Mouse (Mus musculus): Measurements from ENCODE around the gene Ncbp3. TPM values are rescaled to one million over a fixed set of nuclear protein-coding genes. Genes with fewer than 3 reads are reported as not detected.

Gene Ncbp3
- total RNA-seq, 1 experiment, result 10.4 TPM

DNA sequence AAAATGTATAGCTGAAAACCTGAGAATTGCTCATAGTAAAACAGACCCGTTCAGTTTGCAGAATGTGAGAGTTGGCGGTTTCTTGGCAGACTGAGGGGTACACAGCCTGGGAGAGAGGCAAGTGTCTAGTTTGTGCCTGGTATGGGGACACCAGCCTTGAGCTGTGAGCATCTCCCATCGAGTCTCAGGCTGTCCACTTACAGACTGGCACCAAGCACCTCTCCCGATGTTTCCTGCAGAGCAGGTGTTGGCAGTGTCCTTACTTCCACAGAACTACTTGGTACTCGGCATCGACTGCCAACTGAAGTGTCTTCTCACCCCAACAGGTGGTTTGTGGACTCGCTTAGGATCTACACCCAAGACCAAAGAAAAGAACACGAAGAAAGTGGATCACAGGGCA lies 31.0 kb downstream of the Ncbp3 start:
- no peak overlapping the region for H3K27ac ChIP-seq (ENCODE audit: insufficient read depth, low read depth, low read length, poor library complexity, severe bottlenecking)
- in situ Hi-C loops (cut with MboI; ENCODE audit: low sequenced_read_pairs in 2 of 2, unreplicated experiment in 2 of 2), result no loop called here
- H3K36me3 ChIP-seq (ENCODE audit: control insufficient read depth, insufficient read depth, low read length, poor library complexity, severe bottlenecking), result peaks cover 22% of the 10 kb centered on the region
- no peak overlapping the region for H3K4me3 ChIP-seq (ENCODE audit: insufficient read depth in 1 of 2, low read depth in 1 of 2, low read length in 2 of 2, poor library complexity in 1 of 2, severe bottlenecking in 1 of 2)
- no peak for TF ChIP-seq MAFK (IDR thresholded peaks at IDR 0.05; ENCODE audit: insufficient read depth, low read depth, low read length)
- TF ChIP-seq ZNF384 (IDR thresholded peaks at IDR 0.05; ENCODE audit: low read depth, low read length), result no peak
- no peak for TF ChIP-seq CHD2 (IDR thresholded peaks at IDR 0.05; ENCODE audit: low read depth, low read length)
- no peak for TF ChIP-seq HCFC1 (IDR thresholded peaks at IDR 0.05; ENCODE audit: borderline replicate concordance, insufficient read depth, low read length)
- TF ChIP-seq ZC3H11A (IDR thresholded peaks at IDR 0.05; ENCODE audit: borderline replicate concordance, low read depth, low read length), result no peak
- no peaks in the 10 kb centered on the region for H3K4me1 ChIP-seq (ENCODE audit: control insufficient read depth in 2 of 2, insufficient read depth in 2 of 2, low read length in 2 of 2, poor library complexity in 1 of 2)
- no peak for DNase-seq (ENCODE audit: low read depth, low spot score)
- H3K9me3 ChIP-seq (ENCODE audit: control insufficient read depth, insufficient read depth, low read depth, low read length), result no peaks in the 10 kb centered on the region
- H3K9ac ChIP-seq (ENCODE audit: insufficient read depth, low read depth, low read length, poor library complexity, severe bottlenecking), result no peak overlapping the region

DNA sequence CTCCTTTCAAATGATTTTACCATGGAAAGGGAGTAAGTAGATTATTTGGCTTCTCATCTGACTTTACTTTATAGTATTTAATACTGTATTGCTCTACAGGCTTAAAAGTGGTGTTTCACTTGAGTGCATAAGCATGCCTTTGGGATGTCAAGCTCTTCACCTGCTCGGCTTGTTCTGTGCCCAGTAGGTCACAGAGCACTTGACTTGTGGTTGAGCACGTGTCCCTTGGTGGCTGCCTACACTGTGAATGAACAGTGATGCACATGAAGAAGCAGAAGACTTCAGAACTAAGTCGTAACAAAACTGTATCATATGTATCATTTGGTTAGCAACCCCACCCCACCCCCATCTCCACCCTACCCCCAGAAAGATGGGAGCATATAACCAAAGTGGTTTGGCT lies 32.7 kb downstream of the Ncbp3 start:
- no peak overlapping the region for H3K27ac ChIP-seq (ENCODE audit: insufficient read depth, low read depth, low read length, poor library complexity, severe bottlenecking)
- no peaks in the 10 kb centered on the region for H3K9me3 ChIP-seq (ENCODE audit: control insufficient read depth, insufficient read depth, low read depth, low read length)
- no peak overlapping the region for H3K9ac ChIP-seq (ENCODE audit: insufficient read depth, low read depth, low read length, poor library complexity, severe bottlenecking)
- in situ Hi-C loops (cut with MboI; ENCODE audit: low sequenced_read_pairs in 2 of 2, unreplicated experiment in 2 of 2), result no loop called here
- peaks cover 22% of the 10 kb centered on the region for H3K36me3 ChIP-seq (ENCODE audit: control insufficient read depth, insufficient read depth, low read length, poor library complexity, severe bottlenecking)
- no peak overlapping the region for H3K4me3 ChIP-seq (ENCODE audit: insufficient read depth in 1 of 2, low read depth in 1 of 2, low read length in 2 of 2, poor library complexity in 1 of 2, severe bottlenecking in 1 of 2)
- H3K4me1 ChIP-seq (ENCODE audit: control insufficient read depth in 2 of 2, insufficient read depth in 2 of 2, low read length in 2 of 2, poor library complexity in 1 of 2), result no peaks in the 10 kb centered on the region
- TF ChIP-seq ZC3H11A (IDR thresholded peaks at IDR 0.05; ENCODE audit: borderline replicate concordance, low read depth, low read length) (no peak), CHD2 (IDR thresholded peaks at IDR 0.05; ENCODE audit: low read depth, low read length) (no peak), HCFC1 (IDR thresholded peaks at IDR 0.05; ENCODE audit: borderline replicate concordance, insufficient read depth, low read length) (no peak), MAFK (IDR thresholded peaks at IDR 0.05; ENCODE audit: insufficient read depth, low read depth, low read length) (no peak), ZNF384 (IDR thresholded peaks at IDR 0.05; ENCODE audit: low read depth, low read length) (no peak)
- DNase-seq (ENCODE audit: low read depth, low spot score), result no peak

DNA sequence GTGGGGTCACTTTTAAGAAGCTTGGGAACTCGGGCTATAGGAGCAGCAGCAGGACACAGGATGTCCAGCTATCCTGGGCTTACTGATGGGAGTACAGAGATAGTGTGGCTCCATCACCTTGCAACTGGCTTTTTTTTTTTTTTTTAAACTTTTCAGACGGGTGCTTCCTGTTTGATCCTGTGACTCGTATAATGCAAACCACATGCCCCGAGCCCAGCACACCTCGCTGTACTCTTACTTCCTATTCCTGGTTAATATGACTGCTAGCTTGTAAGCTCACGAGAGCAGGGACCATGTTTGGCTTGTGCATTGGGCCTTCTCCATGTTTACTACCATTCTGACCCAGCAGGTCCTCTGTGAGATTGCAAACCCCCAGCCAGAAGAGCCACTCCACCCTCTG lies 36.7 kb downstream of the Ncbp3 start:
- Histone ChIP-seq H3K4me1 (ENCODE audit: control insufficient read depth in 2 of 2, insufficient read depth in 2 of 2, low read length in 2 of 2, poor library complexity in 1 of 2) (no peaks in the 10 kb centered on the region), H3K36me3 (ENCODE audit: control insufficient read depth, insufficient read depth, low read length, poor library complexity, severe bottlenecking) (peaks cover 9% of the 10 kb centered on the region), H3K4me3 (ENCODE audit: insufficient read depth in 1 of 2, low read depth in 1 of 2, low read length in 2 of 2, poor library complexity in 1 of 2, severe bottlenecking in 1 of 2) (no peak overlapping the region), H3K27ac (ENCODE audit: insufficient read depth, low read depth, low read length, poor library complexity, severe bottlenecking) (no peak overlapping the region), H3K9me3 (ENCODE audit: control insufficient read depth, insufficient read depth, low read depth, low read length) (no peaks in the 10 kb centered on the region), H3K9ac (ENCODE audit: insufficient read depth, low read depth, low read length, poor library complexity, severe bottlenecking) (no peak overlapping the region)
- in situ Hi-C loops (cut with MboI; ENCODE audit: low sequenced_read_pairs in 2 of 2, unreplicated experiment in 2 of 2), result no loop called here
- TF ChIP-seq ZC3H11A (IDR thresholded peaks at IDR 0.05; ENCODE audit: borderline replicate concordance, low read depth, low read length) (no peak), HCFC1 (IDR thresholded peaks at IDR 0.05; ENCODE audit: borderline replicate concordance, insufficient read depth, low read length) (no peak), MAFK (IDR thresholded peaks at IDR 0.05; ENCODE audit: insufficient read depth, low read depth, low read length) (no peak), CHD2 (IDR thresholded peaks at IDR 0.05; ENCODE audit: low read depth, low read length) (no peak), ZNF384 (IDR thresholded peaks at IDR 0.05; ENCODE audit: low read depth, low read length) (no peak)
- no peak for DNase-seq (ENCODE audit: low read depth, low spot score)

DNA sequence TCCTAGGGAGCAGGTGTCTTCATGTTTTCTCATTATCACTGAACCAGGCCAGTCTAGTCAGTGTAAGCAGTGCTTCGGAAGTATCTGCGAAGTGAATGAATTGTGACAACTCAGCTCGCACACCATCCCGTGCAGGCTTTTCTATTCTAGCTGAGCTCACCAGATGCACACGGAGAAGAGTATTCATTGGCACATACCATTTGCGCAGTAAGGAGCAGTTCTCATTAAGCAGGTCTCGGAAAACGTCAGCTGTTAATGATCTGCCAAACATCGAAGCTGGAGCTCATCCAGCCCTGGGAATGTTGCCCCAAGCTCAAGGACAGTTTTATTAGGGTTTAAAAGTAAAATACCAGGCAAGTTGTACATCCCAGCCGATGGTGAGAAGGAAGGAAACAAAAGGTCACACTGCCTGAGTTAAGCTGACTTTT lies 37.2 kb downstream of the Ncbp3 start:
- TF ChIP-seq ZC3H11A (IDR thresholded peaks at IDR 0.05; ENCODE audit: borderline replicate concordance, low read depth, low read length), result no peak
- TF ChIP-seq HCFC1 (IDR thresholded peaks at IDR 0.05; ENCODE audit: borderline replicate concordance, insufficient read depth, low read length), result no peak
- TF ChIP-seq MAFK (IDR thresholded peaks at IDR 0.05; ENCODE audit: insufficient read depth, low read depth, low read length), result no peak
- no peak for TF ChIP-seq CHD2 (IDR thresholded peaks at IDR 0.05; ENCODE audit: low read depth, low read length)
- no peak for TF ChIP-seq ZNF384 (IDR thresholded peaks at IDR 0.05; ENCODE audit: low read depth, low read length)
- no peak overlapping the region for H3K4me3 ChIP-seq (ENCODE audit: insufficient read depth in 1 of 2, low read depth in 1 of 2, low read length in 2 of 2, poor library complexity in 1 of 2, severe bottlenecking in 1 of 2)
- H3K9ac ChIP-seq (ENCODE audit: insufficient read depth, low read depth, low read length, poor library complexity, severe bottlenecking), result no peak overlapping the region
- H3K27ac ChIP-seq (ENCODE audit: insufficient read depth, low read depth, low read length, poor library complexity, severe bottlenecking), result no peak overlapping the region
- H3K36me3 ChIP-seq (ENCODE audit: control insufficient read depth, insufficient read depth, low read length, poor library complexity, severe bottlenecking), result peaks cover 6% of the 10 kb centered on the region; the same call in 1 of the 2 replicates
- no peaks in the 10 kb centered on the region for H3K4me1 ChIP-seq (ENCODE audit: control insufficient read depth in 2 of 2, insufficient read depth in 2 of 2, low read length in 2 of 2, poor library complexity in 1 of 2)
- in situ Hi-C loops (cut with MboI; ENCODE audit: low sequenced_read_pairs in 2 of 2, unreplicated experiment in 2 of 2), result no loop called here
- no peaks in the 10 kb centered on the region for H3K9me3 ChIP-seq (ENCODE audit: control insufficient read depth, insufficient read depth, low read depth, low read length)
- DNase-seq (ENCODE audit: low read depth, low spot score), result no peak

DNA sequence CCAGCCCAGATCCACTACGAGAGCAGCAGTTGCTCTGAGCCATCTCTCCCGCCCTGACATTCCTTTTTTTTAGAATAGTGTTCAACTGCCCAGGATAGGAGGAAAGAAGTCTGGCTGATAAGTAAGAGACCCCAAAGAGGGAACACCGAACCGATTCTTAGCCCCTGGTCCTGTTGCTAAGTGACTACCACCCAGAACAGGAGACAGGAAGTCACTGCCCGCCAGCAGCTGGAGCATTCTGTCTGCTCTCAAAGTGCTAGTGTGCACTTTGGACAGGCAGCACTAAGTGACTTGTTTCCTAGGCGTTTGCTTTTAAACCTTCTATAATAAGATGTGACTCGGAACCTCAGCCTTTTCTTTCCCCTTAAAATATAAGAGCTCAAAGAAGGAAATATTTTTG lies 37.8 kb downstream of the Ncbp3 start:
- no peaks in the 10 kb centered on the region for H3K9me3 ChIP-seq (ENCODE audit: control insufficient read depth, insufficient read depth, low read depth, low read length)
- H3K4me1 ChIP-seq (ENCODE audit: control insufficient read depth in 2 of 2, insufficient read depth in 2 of 2, low read length in 2 of 2, poor library complexity in 1 of 2), result no peaks in the 10 kb centered on the region
- H3K27ac ChIP-seq (ENCODE audit: insufficient read depth, low read depth, low read length, poor library complexity, severe bottlenecking), result no peak overlapping the region
- DNase-seq (ENCODE audit: low read depth, low spot score), result no peak
- no peak for TF ChIP-seq ZC3H11A (IDR thresholded peaks at IDR 0.05; ENCODE audit: borderline replicate concordance, low read depth, low read length)
- TF ChIP-seq CHD2 (IDR thresholded peaks at IDR 0.05; ENCODE audit: low read depth, low read length), result no peak
- TF ChIP-seq HCFC1 (IDR thresholded peaks at IDR 0.05; ENCODE audit: borderline replicate concordance, insufficient read depth, low read length), result no peak
- TF ChIP-seq MAFK (IDR thresholded peaks at IDR 0.05; ENCODE audit: insufficient read depth, low read depth, low read length), result no peak
- H3K9ac ChIP-seq (ENCODE audit: insufficient read depth, low read depth, low read length, poor library complexity, severe bottlenecking), result no peak overlapping the region
- no peak overlapping the region for H3K4me3 ChIP-seq (ENCODE audit: insufficient read depth in 1 of 2, low read depth in 1 of 2, low read length in 2 of 2, poor library complexity in 1 of 2, severe bottlenecking in 1 of 2)
- in situ Hi-C loops (cut with MboI; ENCODE audit: low sequenced_read_pairs in 2 of 2, unreplicated experiment in 2 of 2), result no loop called here
- 0 out of 2 replicates have a peak, but pooled peaks cover 4% of the 10 kb centered on the region for H3K36me3 ChIP-seq (ENCODE audit: control insufficient read depth, insufficient read depth, low read length, poor library complexity, severe bottlenecking)

All from ES-E14 (cell line).